Mouse (Mus musculus) neural tube, embryonic 12.5 days (tissue): ENCODE results near the gene Pygb. TPM values are rescaled to one million over a fixed set of nuclear protein-coding genes. Genes with fewer than 3 reads are reported as not detected.

Source experiments
- ATAC-seq: fragments of 200-750 bp; cut with Nextera tagmentation; 2 replicates; pipeline ENCODE4 v1.8.0; 2017; ENCODE audit warnings: low read depth, mild to moderate bottlenecking, moderate TSS enrichment, moderate library complexity; ENCODE audit not compliant: low FRiP score
- H3K27ac ChIP-seq: fragments of 300-500 bp; sonication (generic); 2 replicates; pipeline ENCODE4 v1.5.1; 2016
- H3K27me3 ChIP-seq: fragments of 300-500 bp; sonication (generic); replicated peaks from 2 replicates; pipeline ENCODE4 v1.6.1; 2016; ENCODE audit warnings: mild to moderate bottlenecking
- H3K36me3 ChIP-seq: fragments of 300-500 bp; sonication (generic); 2 replicates; pipeline ENCODE4 v1.6.1; 2016; ENCODE audit warnings: mild to moderate bottlenecking
- H3K4me1 ChIP-seq: fragments of 300-500 bp; sonication (generic); 2 replicates; pipeline ENCODE4 v1.6.1; 2016
- H3K4me2 ChIP-seq: fragments of 300-500 bp; sonication (generic); replicated peaks from 2 replicates; pipeline ENCODE4 v1.6.1; 2016; ENCODE audit warnings: mild to moderate bottlenecking
- H3K4me3 ChIP-seq: fragments of 300-500 bp; sonication (generic); 2 replicates; pipeline ENCODE4 v1.5.1; 2016
- H3K9ac ChIP-seq: fragments of 300-500 bp; sonication (generic); 2 replicates; pipeline ENCODE4 v1.6.1; 2016; ENCODE audit warnings: mild to moderate bottlenecking
- H3K9me3 ChIP-seq: fragments of 300-500 bp; sonication (generic); 2 replicates; pipeline ENCODE4 v1.6.1; 2016; ENCODE audit warnings: mild to moderate bottlenecking
- WGBS: fragments of 180-500 bp; shearing (Covaris S2); methylation state at CpG from one replicate; pipeline ENCODE4 v1.1.7; 2016; 5-methylcytosine and 5-hydroxymethylcytosine counted together
- polyA plus RNA-seq: library from polyadenylated mRNA; unstranded; fragments of >200 nt; fragmentation: Nextera tagmentation; extraction: Ambion mirVana; gene quantifications from 2 replicates; pipeline ENCODE4 v1.2.1, GENCODE M21; 2016

Pygb gene
- polyA plus RNA-seq, 1 experiment from 2014 or later, result 80.5 TPM

- H3K27me3 ChIP-seq, result no peaks in the 10 kb centered on the region
- H3K4me1 ChIP-seq, result no peaks in the 10 kb centered on the region
- no peaks in the 10 kb centered on the region for H3K9me3 ChIP-seq
- H3K4me2 ChIP-seq, result no peak overlapping the region
- 94% methylated on average over 1 of the region's 1 CpGs for WGBS
- H3K27ac ChIP-seq, result no peak overlapping the region
- H3K36me3 ChIP-seq, result peaks cover 39% of the 10 kb centered on the region
- no peak overlapping the region for H3K9ac ChIP-seq
- H3K4me3 ChIP-seq, result no peak overlapping the region
- ATAC-seq, result no peak
Observed at GRCm38 (mm10) chr2:150803035-150803434, 16.5 kb downstream of the Pygb start.

- no peak for ATAC-seq
- H3K27ac ChIP-seq, result no peak overlapping the region
Observed at GRCm38 (mm10) chr2:150808381-150808780, 21.8 kb downstream of the Pygb start.

GRCm38 (mm10) chr2:150808812-150809211, 22.3 kb downstream of the Pygb start:
- no peak overlapping the region for H3K27ac ChIP-seq
- no peaks in the 10 kb centered on the region for H3K4me1 ChIP-seq
- H3K4me2 ChIP-seq, result no peak overlapping the region
- no peaks in the 10 kb centered on the region for H3K9me3 ChIP-seq
- no peaks in the 10 kb centered on the region for H3K27me3 ChIP-seq
- 93% methylated on average over 6 of the region's 6 CpGs for WGBS
- H3K9ac ChIP-seq, result no peak overlapping the region
- ATAC-seq, result no peak
- H3K4me3 ChIP-seq, result no peak overlapping the region
- H3K36me3 ChIP-seq, result peaks cover 70% of the 10 kb centered on the region

More at GRCm38 (mm10) chr2:150808381-150808780, 21.8 kb downstream of the Pygb start:
- H3K9me3 ChIP-seq, result no peaks in the 10 kb centered on the region
- no peaks in the 10 kb centered on the region for H3K4me1 ChIP-seq
- H3K9ac ChIP-seq, result no peak overlapping the region
- H3K27me3 ChIP-seq, result no peaks in the 10 kb centered on the region
- no peak overlapping the region for H3K4me2 ChIP-seq
- 83% methylated on average over 6 of the region's 6 CpGs for WGBS
- no peak overlapping the region for H3K4me3 ChIP-seq
- H3K36me3 ChIP-seq, result peaks cover 68% of the 10 kb centered on the region

GRCm38 (mm10) chr2:150810603-150811002, 24.1 kb downstream of the Pygb start:
- ATAC-seq, result no peak
- no peak overlapping the region for H3K9ac ChIP-seq
- H3K27me3 ChIP-seq, result no peaks in the 10 kb centered on the region
- no peak overlapping the region for H3K4me3 ChIP-seq
- peaks cover 73% of the 10 kb centered on the region for H3K36me3 ChIP-seq
- no peak overlapping the region for H3K27ac ChIP-seq
- H3K9me3 ChIP-seq, result no peaks in the 10 kb centered on the region
- H3K4me2 ChIP-seq, result no peak overlapping the region
- no peaks in the 10 kb centered on the region for H3K4me1 ChIP-seq
- 90% methylated on average over 5 of the region's 5 CpGs for WGBS

- Histone ChIP-seq H3K9me3 (no peaks in the 10 kb centered on the region), H3K27me3 (no peaks in the 10 kb centered on the region), H3K4me2 (no peak overlapping the region), H3K4me1 (no peaks in the 10 kb centered on the region), H3K9ac (no peak overlapping the region), H3K36me3 (peaks cover 85% of the 10 kb centered on the region), H3K27ac (no peak overlapping the region), H3K4me3 (no peak overlapping the region)
- 95% methylated on average over 6 of the region's 6 CpGs for WGBS
- no peak for ATAC-seq
Observed at GRCm38 (mm10) chr2:150812816-150813215, 26.3 kb downstream of the Pygb start.

GRCm38 (mm10) chr2:150816676-150817402, 30.3 kb downstream of the Pygb start:
- 94% methylated on average over 18 of the region's 18 CpGs for WGBS
- Histone ChIP-seq H3K4me1 (no peaks in the 10 kb centered on the region), H3K27ac (no peak overlapping the region), H3K36me3 (peaks cover 80% of the 10 kb centered on the region), H3K27me3 (no peaks in the 10 kb centered on the region), H3K9me3 (no peaks in the 10 kb centered on the region), H3K4me2 (no peak overlapping the region), H3K4me3 (no peak overlapping the region), H3K9ac (no peak overlapping the region)
- no peak for ATAC-seq

GRCm38 (mm10) chr2:150818742-150819141, 32.2 kb downstream of the Pygb start:
- WGBS, result 87% methylated on average over 8 of the region's 8 CpGs
- H3K9ac ChIP-seq, result no peak overlapping the region
- H3K4me2 ChIP-seq, result no peak overlapping the region
- no peaks in the 10 kb centered on the region for H3K27me3 ChIP-seq
- H3K4me3 ChIP-seq, result no peak overlapping the region
- no peak overlapping the region for H3K27ac ChIP-seq
- ATAC-seq, result no peak
- H3K4me1 ChIP-seq, result no peaks in the 10 kb centered on the region
- no peaks in the 10 kb centered on the region for H3K9me3 ChIP-seq
- peaks cover 71% of the 10 kb centered on the region for H3K36me3 ChIP-seq

- Histone ChIP-seq H3K36me3 (peaks cover 60% of the 10 kb centered on the region), H3K27me3 (no peaks in the 10 kb centered on the region), H3K4me1 (no peaks in the 10 kb centered on the region), H3K4me2 (no peak overlapping the region), H3K9ac (no peak overlapping the region), H3K27ac (no peak overlapping the region), H3K9me3 (no peaks in the 10 kb centered on the region), H3K4me3 (no peak overlapping the region)
- no peak for ATAC-seq
- 89% methylated on average over 8 of the region's 8 CpGs for WGBS
Observed at GRCm38 (mm10) chr2:150820720-150821119, 34.2 kb downstream of the Pygb start.

GRCm38 (mm10) chr2:150822987-150823386, 36.5 kb downstream of the Pygb start:
- H3K27me3 ChIP-seq, result no peaks in the 10 kb centered on the region
- H3K27ac ChIP-seq, result no peak overlapping the region
- H3K4me2 ChIP-seq, result no peak overlapping the region
- H3K9me3 ChIP-seq, result no peaks in the 10 kb centered on the region
- H3K4me3 ChIP-seq, result no peak overlapping the region
- no peaks in the 10 kb centered on the region for H3K4me1 ChIP-seq
- H3K9ac ChIP-seq, result no peak overlapping the region
- ATAC-seq, result no peak
- peaks cover 61% of the 10 kb centered on the region for H3K36me3 ChIP-seq
- 84% methylated on average over 8 of the region's 8 CpGs for WGBS

- Histone ChIP-seq H3K4me2 (no peak overlapping the region), H3K4me3 (no peak overlapping the region), H3K27ac (no peak overlapping the region), H3K9me3 (no peaks in the 10 kb centered on the region), H3K9ac (no peak overlapping the region), H3K36me3 (peaks cover 71% of the 10 kb centered on the region), H3K4me1 (no peaks in the 10 kb centered on the region), H3K27me3 (no peaks in the 10 kb centered on the region)
- 91% methylated on average over 3 of the region's 3 CpGs for WGBS
- ATAC-seq, result no peak
Observed at GRCm38 (mm10) chr2:150826426-150826825, 39.9 kb downstream of the Pygb start.

- Histone ChIP-seq H3K4me2 (no peak overlapping the region), H3K27ac (no peak overlapping the region), H3K4me3 (no peak overlapping the region), H3K4me1 (no peaks in the 10 kb centered on the region), H3K9ac (no peak overlapping the region), H3K27me3 (no peaks in the 10 kb centered on the region), H3K36me3 (peaks cover 78% of the 10 kb centered on the region), H3K9me3 (no peaks in the 10 kb centered on the region)
- ATAC-seq, result no peak
- WGBS, result 80% methylated on average over 3 of the region's 3 CpGs
Observed at GRCm38 (mm10) chr2:150828164-150828563, 41.6 kb downstream of the Pygb start.

- Histone ChIP-seq H3K4me3 (no peak overlapping the region), H3K9me3 (no peaks in the 10 kb centered on the region), H3K4me2 (no peak overlapping the region), H3K4me1 (no peaks in the 10 kb centered on the region), H3K27ac (no peak overlapping the region), H3K27me3 (no peaks in the 10 kb centered on the region), H3K9ac (no peak overlapping the region), H3K36me3 (peaks cover 83% of the 10 kb centered on the region)
- ATAC-seq, result no peak
- WGBS, result 86% methylated on average over 4 of the region's 4 CpGs
Observed at GRCm38 (mm10) chr2:150828654-150829053, 42.1 kb downstream of the Pygb start.

- Histone ChIP-seq H3K27ac (no peak overlapping the region), H3K4me1 (no peaks in the 10 kb centered on the region), H3K9me3 (no peaks in the 10 kb centered on the region), H3K9ac (no peak overlapping the region), H3K36me3 (peaks cover 86% of the 10 kb centered on the region), H3K4me2 (no peak overlapping the region), H3K4me3 (no peak overlapping the region), H3K27me3 (no peaks in the 10 kb centered on the region)
- 97% methylated on average over 2 of the region's 2 CpGs for WGBS
- no peak for ATAC-seq
Observed at GRCm38 (mm10) chr2:150830011-150830410, 43.5 kb downstream of the Pygb start.
